Mouse (Mus musculus): ENCODE data around the gene Tbl3. TPM values are rescaled to one million over a fixed set of nuclear protein-coding genes. Genes with fewer than 3 reads are reported as not detected.

The Tbl3 gene
- 50.1 and 67.2 TPM in 2 replicates for polyA plus RNA-seq (2014; fragmentation: Nextera tagmentation; extraction: Ambion mirVana)

DNA sequence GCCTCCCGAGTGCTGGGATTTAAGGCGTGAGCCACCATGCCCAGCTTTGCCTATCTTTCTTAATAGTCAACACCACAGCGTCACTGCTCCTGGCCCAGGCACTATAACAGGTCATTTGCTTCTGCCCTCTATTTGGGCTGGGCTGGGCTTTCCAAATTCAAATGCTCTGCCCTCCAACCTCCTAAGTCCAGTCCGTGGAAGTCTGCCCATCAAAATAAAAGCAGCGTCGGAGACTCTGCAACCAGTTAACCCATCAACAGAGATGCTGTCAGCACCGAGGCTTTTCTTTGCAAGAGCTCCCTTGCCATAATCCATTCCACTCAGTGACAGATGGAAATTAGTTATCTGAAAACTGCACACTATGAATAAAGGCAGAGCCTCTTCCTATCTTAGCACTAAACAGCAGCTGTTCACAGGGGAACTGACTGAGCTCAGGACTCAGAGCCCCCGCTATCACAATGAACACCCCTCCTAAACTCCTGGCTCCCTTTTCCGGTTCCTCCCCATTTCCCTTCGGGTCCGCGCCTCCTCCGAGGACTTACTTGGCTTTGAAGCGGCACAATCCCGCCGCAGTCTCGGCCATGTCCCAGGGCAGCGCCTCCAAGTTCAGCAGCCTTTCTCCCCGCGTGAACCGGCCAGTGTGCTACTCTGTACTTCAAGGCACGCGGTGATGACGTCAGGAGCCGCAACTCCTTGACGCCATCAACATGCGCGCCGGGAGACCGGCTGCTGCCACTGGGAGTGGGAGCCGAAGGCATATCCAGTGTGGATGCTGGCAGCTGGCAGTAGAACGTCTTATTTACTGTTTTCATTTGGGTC lies at the start of gene Tbl3:
Gene Tbl3, minus strand, starts transcription at position 679 of the 819 bp plus-strand sequence.
- no peaks in the 10 kb centered on the region; the same call in 1 of the 2 replicates for H3K4me1 ChIP-seq (ENCODE audit: control insufficient read depth, insufficient read depth, low read length)
- DNase-seq (ENCODE audit: low spot score) (peak; percentile 96), ATAC-seq (ENCODE audit: low read depth) (peak; percentile 93)
- 5% methylated on average over 32 of the region's 32 CpGs for WGBS
- peaks cover 24% of the 10 kb centered on the region for H3K36me3 ChIP-seq (ENCODE audit: control insufficient read depth, insufficient read depth, low read length)
- H3K27me3 ChIP-seq (replicated peaks; ENCODE audit: control insufficient read depth, insufficient read depth, low read length): no peaks in the 10 kb centered on the region
- H3K27ac ChIP-seq (replicated peaks; ENCODE audit: low read depth, low read length): peak within 1 kb of the TSS; percentile 78
- peak within 1 kb of the TSS; percentile 73 for H3K9ac ChIP-seq (ENCODE audit: low read depth, low read length)
- H3K9me3 ChIP-seq (ENCODE audit: control insufficient read depth, low read length): no peaks in the 10 kb centered on the region
- H3K4me2 ChIP-seq (ENCODE audit: low read depth, low read length): peak within 1 kb of the TSS; percentile 71
- peak within 1 kb of the TSS; percentile 70 for H3K4me3 ChIP-seq (ENCODE audit: low read depth, low read length)

- H3K9me3 ChIP-seq (ENCODE audit: control insufficient read depth, low read length): no peaks in the 10 kb centered on the region
- DNase-seq (ENCODE audit: low spot score) (peak; percentile 29), ATAC-seq (ENCODE audit: low read depth) (peak; percentile 92)
- no peak within 1 kb of the TSS for H3K27ac ChIP-seq (replicated peaks; ENCODE audit: low read depth, low read length)
- peaks cover 21% of the 10 kb centered on the region; the same call in 1 of the 2 replicates for H3K4me1 ChIP-seq (ENCODE audit: control insufficient read depth, insufficient read depth, low read length)
- WGBS: under 1% methylated on average over 26 of the region's 82 CpGs
- peak within 1 kb of the TSS; percentile 94 for H3K4me2 ChIP-seq (ENCODE audit: low read depth, low read length)
- no peaks in the 10 kb centered on the region for H3K36me3 ChIP-seq (ENCODE audit: control insufficient read depth, insufficient read depth, low read length)
- peaks cover 47% of the 10 kb centered on the region for H3K27me3 ChIP-seq (replicated peaks; ENCODE audit: control insufficient read depth, insufficient read depth, low read length)
- H3K9ac ChIP-seq (ENCODE audit: low read depth, low read length): peak within 1 kb of the TSS; percentile 61
- peak within 1 kb of the TSS; percentile 56 for H3K4me3 ChIP-seq (ENCODE audit: low read depth, low read length)
Measured at GRCm38 (mm10) chr17:24752415-24753394, 45.2 kb upstream of the Tbl3 start, which contains the start of gene Hs3st6. TSS of gene Hs3st6 (plus strand) at chr17:24752988.

DNA sequence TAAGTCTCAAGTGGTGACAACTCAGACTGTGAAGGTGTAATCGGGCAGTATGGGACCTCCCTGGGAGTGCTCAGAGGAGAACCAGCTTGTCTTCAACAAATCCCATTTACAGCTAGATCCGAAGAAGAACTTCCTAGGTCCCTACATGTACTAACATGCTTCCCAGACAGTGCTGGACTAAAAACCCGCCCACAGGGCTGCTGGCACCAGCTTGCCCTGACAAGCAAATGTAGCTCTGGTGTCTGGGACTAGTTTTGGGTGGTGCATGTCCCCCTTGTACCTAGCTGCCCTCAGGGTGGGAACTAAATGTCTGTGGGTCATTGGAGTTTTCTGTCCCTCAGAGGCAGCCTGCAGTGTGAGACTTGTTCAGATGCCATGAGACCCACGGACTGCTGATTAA lies 44.1 kb upstream of the Tbl3 start:
- no peaks in the 10 kb centered on the region for H3K36me3 ChIP-seq (ENCODE audit: control insufficient read depth, insufficient read depth, low read length)
- H3K9me3 ChIP-seq (ENCODE audit: control insufficient read depth, low read length): no peaks in the 10 kb centered on the region
- H3K4me1 ChIP-seq (ENCODE audit: control insufficient read depth, insufficient read depth, low read length): peaks cover 29% of the 10 kb centered on the region; the same call in 1 of the 2 replicates
- H3K4me2 ChIP-seq (ENCODE audit: low read depth, low read length): peak overlapping the region; percentile 18; the same call in 1 of the 2 replicates
- H3K27me3 ChIP-seq (replicated peaks; ENCODE audit: control insufficient read depth, insufficient read depth, low read length): peaks cover 47% of the 10 kb centered on the region
- no peak overlapping the region for H3K4me3 ChIP-seq (ENCODE audit: low read depth, low read length)
- DNase-seq (ENCODE audit: low spot score): peak; percentile 47
- WGBS: 20% methylated on average over 4 of the region's 4 CpGs
- no peak for ATAC-seq (ENCODE audit: low read depth)
- H3K27ac ChIP-seq (replicated peaks; ENCODE audit: low read depth, low read length): no peak overlapping the region
- H3K9ac ChIP-seq (ENCODE audit: low read depth, low read length): no peak overlapping the region

- H3K27me3 ChIP-seq (replicated peaks; ENCODE audit: control insufficient read depth, insufficient read depth, low read length): peaks cover 20% of the 10 kb centered on the region
- H3K9me3 ChIP-seq (ENCODE audit: control insufficient read depth, low read length): no peaks in the 10 kb centered on the region
- peaks cover 8% of the 10 kb centered on the region; the same call in 1 of the 2 replicates for H3K4me1 ChIP-seq (ENCODE audit: control insufficient read depth, insufficient read depth, low read length)
- ATAC-seq (ENCODE audit: low read depth): peak; percentile 56
- DNase-seq (ENCODE audit: low spot score): peak; percentile 68
- H3K27ac ChIP-seq (replicated peaks; ENCODE audit: low read depth, low read length): peak overlapping the region; percentile 52; the same call in 1 of the 2 replicates
- no peaks in the 10 kb centered on the region for H3K36me3 ChIP-seq (ENCODE audit: control insufficient read depth, insufficient read depth, low read length)
- no peak overlapping the region for H3K4me3 ChIP-seq (ENCODE audit: low read depth, low read length)
- H3K9ac ChIP-seq (ENCODE audit: low read depth, low read length): no peak overlapping the region; the same call in 1 of the 2 replicates
- 24% methylated on average over 4 of the region's 4 CpGs for WGBS
- no peak overlapping the region for H3K4me2 ChIP-seq (ENCODE audit: low read depth, low read length)
Measured at GRCm38 (mm10) chr17:24746986-24747385, 39.5 kb upstream of the Tbl3 start.

GRCm38 (mm10) chr17:24745526-24746497 lies 38.4 kb upstream of the Tbl3 start:
- Histone ChIP-seq H3K27me3 (replicated peaks; ENCODE audit: control insufficient read depth, insufficient read depth, low read length) (peaks cover 9% of the 10 kb centered on the region), H3K27ac (replicated peaks; ENCODE audit: low read depth, low read length) (no peak overlapping the region), H3K9me3 (ENCODE audit: control insufficient read depth, low read length) (no peaks in the 10 kb centered on the region), H3K4me2 (ENCODE audit: low read depth, low read length) (no peak overlapping the region), H3K9ac (ENCODE audit: low read depth, low read length) (no peak overlapping the region), H3K36me3 (ENCODE audit: control insufficient read depth, insufficient read depth, low read length) (0 out of 2 replicates have a peak, but pooled peaks cover 6% of the 10 kb centered on the region), H3K4me3 (ENCODE audit: low read depth, low read length) (no peak overlapping the region), H3K4me1 (ENCODE audit: control insufficient read depth, insufficient read depth, low read length) (peaks cover 8% of the 10 kb centered on the region; the same call in 1 of the 2 replicates)
- peak; percentile 94 for DNase-seq (ENCODE audit: low spot score)
- WGBS: 14% methylated on average over 7 of the region's 7 CpGs
- peak; percentile 89 for ATAC-seq (ENCODE audit: low read depth)

DNA sequence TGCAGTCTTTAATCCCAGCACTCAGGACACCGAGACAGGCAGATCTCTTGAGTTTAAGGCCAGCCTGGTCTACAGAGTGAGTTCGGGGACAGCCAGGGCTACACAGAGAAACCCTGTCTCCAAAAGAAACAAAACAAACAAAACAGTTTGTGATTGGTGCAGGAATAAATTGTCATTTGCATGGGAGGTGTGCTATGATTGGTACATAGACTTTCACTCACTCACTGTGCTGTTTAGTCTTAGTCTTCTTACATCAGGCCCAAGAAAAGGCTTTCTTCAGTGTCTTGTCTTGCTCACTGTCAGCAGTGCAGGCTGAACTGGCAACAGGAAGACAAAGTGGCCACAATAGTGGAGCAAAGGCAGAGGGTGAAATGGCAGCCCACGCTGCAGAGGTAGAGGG lies 36.9 kb upstream of the Tbl3 start:
- DNase-seq (ENCODE audit: low spot score) (no peak), ATAC-seq (ENCODE audit: low read depth) (no peak)
- Histone ChIP-seq H3K9me3 (ENCODE audit: control insufficient read depth, low read length) (no peaks in the 10 kb centered on the region), H3K4me2 (ENCODE audit: low read depth, low read length) (no peak overlapping the region), H3K27ac (replicated peaks; ENCODE audit: low read depth, low read length) (no peak overlapping the region), H3K27me3 (replicated peaks; ENCODE audit: control insufficient read depth, insufficient read depth, low read length) (no peaks in the 10 kb centered on the region), H3K9ac (ENCODE audit: low read depth, low read length) (no peak overlapping the region), H3K4me3 (ENCODE audit: low read depth, low read length) (no peak overlapping the region), H3K36me3 (ENCODE audit: control insufficient read depth, insufficient read depth, low read length) (0 out of 2 replicates have a peak, but pooled peaks cover 10% of the 10 kb centered on the region), H3K4me1 (ENCODE audit: control insufficient read depth, insufficient read depth, low read length) (peaks cover 8% of the 10 kb centered on the region; the same call in 1 of the 2 replicates)
- 76% methylated on average over 3 of the region's 3 CpGs for WGBS

- ATAC-seq (ENCODE audit: low read depth): no peak
- no peak overlapping the region for H3K27ac ChIP-seq (replicated peaks; ENCODE audit: low read depth, low read length)
- no peak overlapping the region for H3K9ac ChIP-seq (ENCODE audit: low read depth, low read length)
- no peak overlapping the region for H3K4me2 ChIP-seq (ENCODE audit: low read depth, low read length)
- H3K4me3 ChIP-seq (ENCODE audit: low read depth, low read length): no peak overlapping the region
- H3K36me3 ChIP-seq (ENCODE audit: control insufficient read depth, insufficient read depth, low read length): 0 out of 2 replicates have a peak, but pooled peaks cover 10% of the 10 kb centered on the region
- 78% methylated on average over 5 of the region's 5 CpGs for WGBS
- H3K27me3 ChIP-seq (replicated peaks; ENCODE audit: control insufficient read depth, insufficient read depth, low read length): no peaks in the 10 kb centered on the region
- no peaks in the 10 kb centered on the region for H3K9me3 ChIP-seq (ENCODE audit: control insufficient read depth, low read length)
- DNase-seq (ENCODE audit: low spot score): no peak
- peaks cover 8% of the 10 kb centered on the region; the same call in 1 of the 2 replicates for H3K4me1 ChIP-seq (ENCODE audit: control insufficient read depth, insufficient read depth, low read length)
Measured at GRCm38 (mm10) chr17:24743896-24744295, 36.4 kb upstream of the Tbl3 start.

All from embryonic facial prominence, embryonic 14.5 days (tissue).